Mouse (Mus musculus): ENCODE results near the gene Isx. TPM values are rescaled to one million over a fixed set of nuclear protein-coding genes. Genes with fewer than 3 reads are reported as not detected.
A peak's percentile ranks its signal among the peaks of the same experiment; 100 is the strongest.

The Isx gene
- polyA plus RNA-seq, 1 experiment: not detected

GRCm38 (mm10) chr8:74860449-74860848 is 12.5 kb upstream of the Isx start:
- no peak for TF ChIP-seq CTCF (IDR thresholded peaks at IDR 0.05; ENCODE audit: borderline replicate concordance, extremely low read depth, insufficient read depth, insufficient read length)
- TF ChIP-seq POLR2A (IDR thresholded peaks at IDR 0.05; ENCODE audit: borderline replicate concordance, extremely low read depth, insufficient read depth, insufficient read length, poor library complexity, severe bottlenecking): no peak
- peak; percentile 18 for DNase-seq (ENCODE audit: low read depth)

- no peak for TF ChIP-seq POLR2A (IDR thresholded peaks at IDR 0.05; ENCODE audit: borderline replicate concordance, extremely low read depth, insufficient read depth, insufficient read length, poor library complexity, severe bottlenecking)
- no peak for TF ChIP-seq CTCF (IDR thresholded peaks at IDR 0.05; ENCODE audit: borderline replicate concordance, extremely low read depth, insufficient read depth, insufficient read length)
- DNase-seq (ENCODE audit: low read depth): no peak
Measured at GRCm38 (mm10) chr8:74862598-74862997, 10.4 kb upstream of the Isx start.

GRCm38 (mm10) chr8:74870346-74870949 is 2.5 kb upstream of the Isx start:
- TF ChIP-seq POLR2A (IDR thresholded peaks at IDR 0.05; ENCODE audit: borderline replicate concordance, extremely low read depth, insufficient read depth, insufficient read length, poor library complexity, severe bottlenecking) (no peak), CTCF (IDR thresholded peaks at IDR 0.05; ENCODE audit: borderline replicate concordance, extremely low read depth, insufficient read depth, insufficient read length) (no peak)
- DNase-seq (ENCODE audit: low read depth): no peak

- peak; percentile 29 for DNase-seq (ENCODE audit: low read depth)
- TF ChIP-seq POLR2A (IDR thresholded peaks at IDR 0.05; ENCODE audit: borderline replicate concordance, extremely low read depth, insufficient read depth, insufficient read length, poor library complexity, severe bottlenecking): no peak
- TF ChIP-seq CTCF (IDR thresholded peaks at IDR 0.05; ENCODE audit: borderline replicate concordance, extremely low read depth, insufficient read depth, insufficient read length): no peak
Measured at GRCm38 (mm10) chr8:74871686-74872085, 1.3 kb upstream of the Isx start.

GRCm38 (mm10) chr8:74872151-74872823 is 686 bp upstream of the Isx start:
- no peak for TF ChIP-seq POLR2A (IDR thresholded peaks at IDR 0.05; ENCODE audit: borderline replicate concordance, extremely low read depth, insufficient read depth, insufficient read length, poor library complexity, severe bottlenecking)
- no peak for TF ChIP-seq CTCF (IDR thresholded peaks at IDR 0.05; ENCODE audit: borderline replicate concordance, extremely low read depth, insufficient read depth, insufficient read length)
- no peak for DNase-seq (ENCODE audit: low read depth)

GRCm38 (mm10) chr8:74874565-74874964 is 1.6 kb downstream of the Isx start:
- TF ChIP-seq POLR2A (IDR thresholded peaks at IDR 0.05; ENCODE audit: borderline replicate concordance, extremely low read depth, insufficient read depth, insufficient read length, poor library complexity, severe bottlenecking): no peak
- no peak for TF ChIP-seq CTCF (IDR thresholded peaks at IDR 0.05; ENCODE audit: borderline replicate concordance, extremely low read depth, insufficient read depth, insufficient read length)
- no peak for DNase-seq (ENCODE audit: low read depth)

- TF ChIP-seq CTCF (IDR thresholded peaks at IDR 0.05; ENCODE audit: borderline replicate concordance, extremely low read depth, insufficient read depth, insufficient read length): no peak
- TF ChIP-seq POLR2A (IDR thresholded peaks at IDR 0.05; ENCODE audit: borderline replicate concordance, extremely low read depth, insufficient read depth, insufficient read length, poor library complexity, severe bottlenecking): no peak
- DNase-seq (ENCODE audit: low read depth): no peak
Measured at GRCm38 (mm10) chr8:74878637-74879036, 5.7 kb downstream of the Isx start.

- peak; percentile 79 for DNase-seq (ENCODE audit: low read depth)
- no peak for TF ChIP-seq CTCF (IDR thresholded peaks at IDR 0.05; ENCODE audit: borderline replicate concordance, extremely low read depth, insufficient read depth, insufficient read length)
- TF ChIP-seq POLR2A (IDR thresholded peaks at IDR 0.05; ENCODE audit: borderline replicate concordance, extremely low read depth, insufficient read depth, insufficient read length, poor library complexity, severe bottlenecking): no peak
Measured at GRCm38 (mm10) chr8:74888763-74889162, 15.8 kb downstream of the Isx start.

GRCm38 (mm10) chr8:74891030-74891429 is 18.1 kb downstream of the Isx start:
- TF ChIP-seq POLR2A (IDR thresholded peaks at IDR 0.05; ENCODE audit: borderline replicate concordance, extremely low read depth, insufficient read depth, insufficient read length, poor library complexity, severe bottlenecking): no peak
- no peak for TF ChIP-seq CTCF (IDR thresholded peaks at IDR 0.05; ENCODE audit: borderline replicate concordance, extremely low read depth, insufficient read depth, insufficient read length)
- peak; percentile 78 for DNase-seq (ENCODE audit: low read depth)

GRCm38 (mm10) chr8:74896302-74896701 is 23.3 kb downstream of the Isx start:
- TF ChIP-seq POLR2A (IDR thresholded peaks at IDR 0.05; ENCODE audit: borderline replicate concordance, extremely low read depth, insufficient read depth, insufficient read length, poor library complexity, severe bottlenecking): no peak
- TF ChIP-seq CTCF (IDR thresholded peaks at IDR 0.05; ENCODE audit: borderline replicate concordance, extremely low read depth, insufficient read depth, insufficient read length): no peak

GRCm38 (mm10) chr8:74897315-74897714 is 24.3 kb downstream of the Isx start:
- no peak for TF ChIP-seq CTCF (IDR thresholded peaks at IDR 0.05; ENCODE audit: borderline replicate concordance, extremely low read depth, insufficient read depth, insufficient read length)
- no peak for DNase-seq (ENCODE audit: low read depth)

More at GRCm38 (mm10) chr8:74896302-74896701, 23.3 kb downstream of the Isx start:
- no peak for DNase-seq (ENCODE audit: low read depth)

GRCm38 (mm10) chr8:74899796-74900195 is 26.8 kb downstream of the Isx start:
- no peak for TF ChIP-seq CTCF (IDR thresholded peaks at IDR 0.05; ENCODE audit: borderline replicate concordance, extremely low read depth, insufficient read depth, insufficient read length)
- no peak for TF ChIP-seq POLR2A (IDR thresholded peaks at IDR 0.05; ENCODE audit: borderline replicate concordance, extremely low read depth, insufficient read depth, insufficient read length, poor library complexity, severe bottlenecking)
- no peak for DNase-seq (ENCODE audit: low read depth)
